Mouse (Mus musculus): Measurements from ENCODE around the gene Tenm2. TPM values are rescaled to one million over a fixed set of nuclear protein-coding genes. Genes with fewer than 3 reads are reported as not detected.

Tenm2 gene
- total RNA-seq, 2 experiments from 2014 or later: 0.29 to 0.49 TPM

DNA sequence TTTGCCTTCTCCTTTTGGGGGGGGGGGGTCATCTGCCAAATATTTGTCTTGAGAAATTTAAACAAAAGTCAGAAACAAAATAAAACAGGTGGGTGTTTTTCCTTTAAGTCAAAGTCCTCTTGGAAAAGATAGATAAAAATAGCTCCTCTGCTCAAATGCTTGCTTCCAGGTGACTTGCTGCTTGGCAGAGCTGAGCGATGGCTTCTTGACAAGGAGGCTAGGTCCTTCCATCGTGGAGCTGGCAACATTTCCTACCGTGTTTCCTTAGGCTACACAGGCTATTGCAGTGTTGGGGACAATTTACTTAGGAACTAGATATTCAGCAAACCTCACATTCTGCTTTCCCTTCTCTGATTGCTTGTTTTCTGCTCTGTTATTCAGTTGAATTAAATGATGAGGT, 342.7 kb downstream of the Tenm2 start:
- no peak for DNase-seq

GRCm38 (mm10) chr11:36891106-36891505, 344.7 kb downstream of the Tenm2 start:
- no peak for DNase-seq

DNA sequence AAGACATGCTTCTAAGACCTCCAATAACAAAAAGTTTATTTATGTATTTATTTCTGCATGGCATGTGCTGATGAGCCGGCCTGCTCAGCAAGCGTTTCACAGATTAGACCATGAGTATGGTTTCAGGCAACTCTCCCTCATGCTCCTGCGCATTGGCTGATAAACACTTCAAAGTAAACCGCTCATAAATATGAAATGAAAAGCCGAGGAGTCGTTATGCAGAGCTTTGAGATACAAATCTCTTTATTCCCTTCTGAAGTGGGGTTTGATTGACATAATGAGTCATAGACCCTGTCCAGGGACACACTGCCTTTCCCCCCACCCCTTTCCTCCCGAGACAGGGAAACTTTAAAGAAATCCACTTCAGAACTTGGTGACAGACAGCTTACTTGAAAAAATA, 348.3 kb downstream of the Tenm2 start:
- DNase-seq: no peak

DNA sequence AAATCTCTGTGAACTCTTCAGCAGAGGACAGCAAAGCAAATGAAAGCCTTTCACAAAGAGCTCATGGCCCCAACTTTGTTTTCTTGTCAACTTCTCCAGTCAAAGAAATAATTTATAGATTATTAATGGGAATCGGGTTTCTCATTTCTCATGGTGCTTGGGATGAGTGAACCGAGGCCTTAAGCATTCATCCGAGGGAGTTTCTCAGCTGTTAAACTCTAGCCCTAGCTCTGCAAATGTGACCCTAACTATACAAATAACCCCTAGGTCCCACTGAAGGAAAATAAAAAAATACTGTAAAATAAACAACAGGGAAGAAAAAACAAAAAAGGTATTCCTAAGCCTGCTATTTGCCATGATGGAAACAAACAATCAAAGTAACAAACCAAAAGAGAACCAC, 349.6 kb downstream of the Tenm2 start:
- no peak for DNase-seq

DNA sequence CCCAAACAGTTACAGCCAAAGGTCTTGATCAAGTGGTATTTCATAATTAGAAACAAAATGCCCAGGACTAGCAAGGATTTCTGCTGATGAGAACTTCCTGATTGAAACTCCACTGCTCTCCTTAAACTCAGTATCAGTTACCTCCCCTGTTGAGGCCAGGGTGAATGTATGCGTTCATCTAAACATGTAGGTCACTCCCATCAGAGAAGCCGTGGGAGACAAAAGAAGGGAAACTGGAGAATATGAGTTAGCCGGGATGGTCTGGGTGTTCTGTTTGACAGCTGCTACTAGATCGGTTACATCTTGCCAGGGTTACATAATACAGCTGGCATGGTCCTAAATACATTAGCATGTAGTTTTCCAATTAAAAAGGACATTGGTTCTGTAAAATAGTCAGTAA, 362.8 kb downstream of the Tenm2 start:
- no peak for DNase-seq

- DNase-seq: no peak
Observed at GRCm38 (mm10) chr11:36870548-36870947, 365.2 kb downstream of the Tenm2 start.

DNA sequence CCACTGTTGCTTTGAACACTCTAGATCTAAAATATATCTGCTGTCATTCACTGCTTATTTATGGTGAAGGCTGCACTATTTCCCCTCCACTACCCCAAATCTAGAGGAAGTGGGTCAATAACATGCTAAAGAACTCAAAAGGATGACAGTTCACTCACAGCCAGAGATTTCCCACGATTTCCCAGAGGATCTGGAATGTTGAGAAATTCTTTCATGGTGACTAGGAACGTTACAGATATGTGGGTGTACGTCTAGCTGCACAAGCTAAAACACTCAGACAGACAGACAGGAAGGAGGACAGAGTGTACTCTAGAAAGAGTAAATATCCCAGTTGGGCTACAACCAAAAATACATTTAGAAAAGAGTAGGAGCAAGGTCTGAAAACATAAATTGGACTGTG, 384.1 kb downstream of the Tenm2 start:
- no peak for DNase-seq

- DNase-seq: no peak
Observed at GRCm38 (mm10) chr11:36847451-36847850, 388.3 kb downstream of the Tenm2 start.

- no peak for DNase-seq
Observed at GRCm38 (mm10) chr11:36832855-36833254, 402.9 kb downstream of the Tenm2 start.

GRCm38 (mm10) chr11:36831511-36831910, 404.3 kb downstream of the Tenm2 start:
- no peak for DNase-seq

GRCm38 (mm10) chr11:36824666-36825065, 411.1 kb downstream of the Tenm2 start:
- no peak for DNase-seq

- no peak for DNase-seq
Observed at GRCm38 (mm10) chr11:36804615-36805014, 431.1 kb downstream of the Tenm2 start.

DNA sequence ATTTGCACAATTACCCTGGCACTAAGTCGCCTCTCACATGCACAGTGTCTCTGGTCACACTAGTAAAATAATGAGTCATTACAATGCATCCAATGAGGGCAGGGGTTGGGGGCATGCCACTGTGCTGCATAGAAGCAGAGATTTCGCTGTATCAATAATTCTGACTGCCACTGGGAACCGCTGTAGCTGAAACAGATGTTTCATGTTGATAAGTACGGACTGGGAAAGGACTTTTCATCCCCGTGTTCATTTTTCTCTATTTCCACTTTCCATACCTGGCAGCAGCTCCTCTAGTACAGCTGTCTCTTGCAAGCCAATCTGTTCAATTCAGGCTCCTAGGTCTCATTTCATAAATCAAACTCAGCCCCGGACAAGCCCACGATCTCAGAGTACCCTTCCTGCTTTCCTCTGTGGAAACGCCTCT, 433.5 kb downstream of the Tenm2 start:
- DNase-seq: no peak

GRCm38 (mm10) chr11:36801683-36802082, 434.1 kb downstream of the Tenm2 start:
- no peak for DNase-seq

DNA sequence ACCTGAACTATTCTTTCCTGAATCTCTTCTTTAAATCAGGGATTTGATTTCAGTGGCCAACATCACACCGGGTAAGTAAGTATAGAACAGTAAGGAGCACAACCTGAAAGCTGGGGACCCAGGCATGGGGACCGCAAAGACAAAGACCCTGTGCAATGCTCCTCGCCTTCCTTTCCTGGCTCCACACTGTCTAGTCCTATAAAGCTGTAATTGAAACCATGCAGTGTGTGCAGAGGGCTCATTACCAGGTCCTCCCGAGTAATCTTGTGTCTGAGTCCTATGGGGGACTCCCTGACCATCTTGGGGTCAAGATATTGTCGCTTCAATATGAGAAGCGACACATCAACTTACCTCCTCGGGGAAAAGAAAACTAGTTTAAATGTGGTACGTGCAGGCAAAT, 436.4 kb downstream of the Tenm2 start:
- DNase-seq: no peak

- no peak for DNase-seq
Observed at GRCm38 (mm10) chr11:36758009-36758408, 477.8 kb downstream of the Tenm2 start.

DNA sequence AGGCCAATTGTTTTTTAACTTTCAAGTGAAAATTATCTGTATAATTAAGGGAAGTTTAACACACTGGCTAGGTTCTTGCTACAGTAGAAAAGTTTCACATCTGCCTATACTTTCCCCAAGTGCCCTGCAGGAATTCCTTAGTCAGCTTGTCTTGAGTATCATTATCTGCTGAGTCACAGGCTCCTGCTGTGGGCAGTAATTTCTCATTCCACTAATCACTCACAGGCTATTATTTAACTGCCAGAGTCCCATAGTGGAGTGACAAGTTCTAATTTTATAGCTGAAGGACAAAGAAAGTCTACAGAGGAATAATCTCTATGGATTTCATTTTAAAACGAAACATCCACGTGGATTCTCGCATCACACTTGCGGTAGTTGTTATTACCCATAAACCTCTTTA, 489.5 kb downstream of the Tenm2 start:
- no peak for DNase-seq

DNA sequence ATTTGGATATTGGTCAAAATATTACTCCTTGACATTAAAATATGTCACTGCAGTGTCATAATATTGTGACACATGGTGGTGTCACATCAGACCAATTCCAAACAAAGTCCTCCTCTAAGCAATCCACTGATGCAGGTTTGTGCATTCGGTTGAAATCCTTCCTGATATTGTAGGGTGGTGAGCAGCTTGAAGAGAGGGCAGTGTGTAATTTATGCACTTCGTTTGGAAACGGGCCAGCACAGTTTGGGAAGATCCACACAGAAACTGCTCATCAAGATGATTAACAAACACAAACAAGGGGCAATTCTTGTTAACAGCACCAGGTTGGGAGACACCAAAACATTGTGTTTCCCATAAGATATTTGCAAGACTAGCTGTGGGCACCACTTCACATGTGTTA, 508.0 kb downstream of the Tenm2 start:
- no peak for DNase-seq

- no peak for DNase-seq
Observed at GRCm38 (mm10) chr11:36702881-36703280, 532.9 kb downstream of the Tenm2 start.

DNA sequence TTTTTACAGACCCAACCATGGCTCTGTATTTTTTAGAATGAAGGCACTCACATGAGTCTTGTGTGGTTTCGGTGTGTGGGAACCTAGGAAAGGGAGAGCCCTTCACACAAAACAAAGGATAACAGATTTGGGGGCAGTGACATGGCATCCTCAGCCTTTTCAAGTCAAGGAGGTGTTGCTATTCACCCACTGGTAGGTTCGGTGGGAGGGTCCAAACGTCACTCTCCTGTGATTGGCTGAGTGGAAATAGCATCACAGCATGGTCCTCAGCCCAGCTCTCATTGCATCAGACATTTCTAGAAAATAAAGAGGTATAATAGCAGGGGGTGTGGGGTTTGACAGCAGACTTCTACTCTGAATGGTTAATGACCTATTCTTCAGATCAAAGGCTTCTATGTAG, 534.8 kb downstream of the Tenm2 start:
- DNase-seq: no peak

GRCm38 (mm10) chr11:36700131-36700530, 535.6 kb downstream of the Tenm2 start:
- no peak for DNase-seq

DNA sequence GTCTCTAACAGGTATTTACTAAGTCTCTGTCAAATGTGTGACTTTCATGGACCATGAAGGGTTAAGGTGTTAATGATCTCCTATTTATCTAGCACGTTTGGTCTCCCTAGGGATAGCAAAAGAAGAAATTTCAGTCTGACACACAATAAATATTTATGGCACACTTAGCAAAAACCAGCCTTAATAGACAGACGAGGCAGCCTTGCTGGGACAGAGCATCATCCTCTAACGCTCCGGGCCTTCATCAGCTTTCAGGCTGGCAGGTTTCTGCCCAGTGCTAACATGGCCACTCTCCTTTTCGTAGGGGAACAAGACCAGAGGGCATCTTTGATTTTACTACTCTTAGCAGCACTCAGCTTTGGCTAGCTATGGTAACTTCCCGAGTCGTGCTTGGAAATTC, 537.5 kb downstream of the Tenm2 start:
- no peak for DNase-seq

GRCm38 (mm10) chr11:36697816-36698215, 537.9 kb downstream of the Tenm2 start:
- no peak for DNase-seq

- no peak for DNase-seq
Observed at GRCm38 (mm10) chr11:36697021-36697639, 538.6 kb downstream of the Tenm2 start.

DNA sequence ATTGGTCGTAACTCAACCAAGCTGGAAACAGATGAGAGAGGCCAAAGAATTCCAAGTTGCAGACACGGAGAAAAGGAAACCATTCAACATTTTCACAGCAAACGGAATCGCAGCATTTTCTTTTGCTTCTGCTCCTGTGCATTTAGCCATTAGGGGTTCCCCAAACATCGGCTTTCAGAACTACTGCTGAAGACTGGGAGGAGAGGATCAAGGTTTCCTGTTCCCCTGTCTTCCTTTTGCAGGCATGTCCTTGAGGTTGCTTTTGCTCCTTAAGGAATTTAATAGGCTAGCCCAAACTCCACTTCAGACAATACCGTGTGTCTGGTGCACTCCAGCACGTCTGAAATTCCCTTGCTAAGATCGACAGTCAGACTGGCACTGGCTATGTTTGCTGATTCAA, 541.0 kb downstream of the Tenm2 start:
- DNase-seq: no peak

Data from gastrocnemius, postnatal 25 days (tissue).